Mouse (Mus musculus): ENCODE results near the gene Cln6.
"Not testable (repeated sequence)": the region's sequence is repeated elsewhere in the genome, so short reads cannot be mapped to it uniquely, and the experiment has no call there.

DNA sequence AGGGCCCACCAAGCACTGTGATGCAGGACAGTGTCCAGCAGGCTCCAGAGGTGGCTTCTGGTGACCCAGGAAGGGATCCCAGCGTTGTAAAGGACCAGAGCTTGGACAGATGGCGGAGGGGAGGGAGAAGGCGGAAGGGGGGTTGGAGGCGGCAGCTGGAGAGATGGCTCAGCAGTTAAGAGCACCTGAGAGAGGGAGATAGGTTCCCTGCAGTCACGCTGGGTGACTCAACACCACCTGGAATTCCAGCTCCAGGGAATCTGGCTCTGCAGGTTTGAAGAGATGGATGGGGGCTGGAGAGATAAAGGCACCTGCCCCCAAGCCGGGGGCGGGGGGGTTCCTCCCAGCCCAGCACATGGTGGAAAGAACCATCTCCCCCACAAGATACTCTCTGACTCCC lies 21.5 kb downstream of the Cln6 start:
- not testable (repeated sequence) for TF ChIP-seq CTCF, POLR2A (IDR thresholded peaks at IDR 0.05; ENCODE audit: insufficient read depth, low read depth, low read length)

Measured in olfactory bulb, adult 2 months (tissue).